Mouse (Mus musculus): ENCODE results near the gene Itsn1.

GRCm38 (mm10) chr16:91918461-91918860 lies 189.4 kb downstream of the Itsn1 start:
- no peak for TF ChIP-seq CTCF (IDR thresholded peaks at IDR 0.05; ENCODE audit: low read depth)
- TF ChIP-seq EP300 (IDR thresholded peaks at IDR 0.05; ENCODE audit: low read depth) = no peak

Data from heart, postnatal 0 days (tissue).